Mouse (Mus musculus): Measurements from ENCODE around the gene Pphln1.

Pphln1 gene

GRCm38 (mm10) chr15:93503201-93503745 is 105.1 kb downstream of the Pphln1 start:
- no peak for DNase-seq (ENCODE audit: low read depth)

GRCm38 (mm10) chr15:93504808-93505207 is 106.7 kb downstream of the Pphln1 start:
- DNase-seq (ENCODE audit: low read depth): no peak

GRCm38 (mm10) chr15:93510690-93511336 is 112.7 kb downstream of the Pphln1 start:
- no peak for DNase-seq (ENCODE audit: low read depth)

GRCm38 (mm10) chr15:93512437-93512836 is 114.3 kb downstream of the Pphln1 start:
- no peak for DNase-seq (ENCODE audit: low read depth)

- peak; percentile 56 for DNase-seq (ENCODE audit: low read depth)
These were observed 115.8 kb downstream of the Pphln1 start for GRCm38 (mm10) chr15:93513939-93514341.

GRCm38 (mm10) chr15:93515316-93515715 is 117.2 kb downstream of the Pphln1 start:
- DNase-seq (ENCODE audit: low read depth): no peak

GRCm38 (mm10) chr15:93517022-93517565 is 118.9 kb downstream of the Pphln1 start:
- DNase-seq (ENCODE audit: low read depth): no peak

- peak; percentile 11 for DNase-seq (ENCODE audit: low read depth)
These were observed 120.2 kb downstream of the Pphln1 start for GRCm38 (mm10) chr15:93518143-93518902.

- peak; percentile 81 for DNase-seq (ENCODE audit: low read depth)
These were observed 121.0 kb downstream of the Pphln1 start for GRCm38 (mm10) chr15:93518941-93519835.

- no peak for DNase-seq (ENCODE audit: low read depth)
These were observed 122.0 kb downstream of the Pphln1 start for GRCm38 (mm10) chr15:93519836-93520826.

- no peak for DNase-seq (ENCODE audit: low read depth)
These were observed 123.1 kb downstream of the Pphln1 start for GRCm38 (mm10) chr15:93521088-93521786.

- no peak for DNase-seq (ENCODE audit: low read depth)
These were observed 123.6 kb downstream of the Pphln1 start for GRCm38 (mm10) chr15:93521787-93522180.

GRCm38 (mm10) chr15:93525305-93525917 is 127.3 kb downstream of the Pphln1 start:
- DNase-seq (ENCODE audit: low read depth): no peak

GRCm38 (mm10) chr15:93529831-93530702 is 131.9 kb downstream of the Pphln1 start:
- DNase-seq (ENCODE audit: low read depth): no peak

GRCm38 (mm10) chr15:93530703-93531032 is 132.5 kb downstream of the Pphln1 start:
- DNase-seq (ENCODE audit: low read depth): no peak

GRCm38 (mm10) chr15:93536191-93536590 is 138.0 kb downstream of the Pphln1 start:
- no peak for DNase-seq (ENCODE audit: low read depth)

- no peak for DNase-seq (ENCODE audit: low read depth)
These were observed 139.6 kb downstream of the Pphln1 start for GRCm38 (mm10) chr15:93537745-93538144.

GRCm38 (mm10) chr15:93538551-93539205 is 140.5 kb downstream of the Pphln1 start:
- DNase-seq (ENCODE audit: low read depth): no peak

Measured in induced T-regulatory cell, adult 2 months (primary cell).